Mouse (Mus musculus) embryonic facial prominence, embryonic 11.5 days (tissue): ENCODE measurements around the gene Gm20518. TPM values are rescaled to one million over a fixed set of nuclear protein-coding genes. Genes with fewer than 3 reads are reported as not detected.
A peak's percentile ranks its signal among the peaks of the same experiment; 100 is the strongest.

Experiments used
- ATAC-seq: fragments of 200-750 bp; cut with Nextera tagmentation; replicated peaks from 2 replicates; pipeline ENCODE4 v1.8.0; 2017; ENCODE audit warnings: low read depth; ENCODE audit not compliant: insufficient number of reproducible peaks, low FRiP score, low TSS enrichment
- DNase-seq: peaks from one replicate; pipeline ENCODE4 v3.0.0-alpha.2; 2015; ENCODE audit warnings: low spot score
- H3K27ac ChIP-seq: fragments of 300-500 bp; sonication (generic); replicated peaks from 2 replicates; pipeline ENCODE4 v1.5.1; 2014; ENCODE audit warnings: mild to moderate bottlenecking, low read depth, low read length, control low read depth
- H3K27me3 ChIP-seq: fragments of 300-500 bp; sonication (generic); 2 replicates; pipeline ENCODE4 v1.6.1; 2014; ENCODE audit warnings: mild to moderate bottlenecking, low read length, moderate library complexity, mixed read lengths; ENCODE audit not compliant: control insufficient read depth, insufficient read depth
- H3K36me3 ChIP-seq: fragments of 300-500 bp; sonication (generic); replicated peaks from 2 replicates; pipeline ENCODE4 v1.6.1; 2014; ENCODE audit warnings: low read depth, mild to moderate bottlenecking, low read length, moderate library complexity, mixed read lengths; ENCODE audit not compliant: control insufficient read depth, insufficient read depth
- H3K4me1 ChIP-seq: fragments of 300-500 bp; sonication (generic); 2 replicates; pipeline ENCODE4 v1.6.1; 2014; ENCODE audit warnings: low read length, mixed read lengths; ENCODE audit not compliant: control insufficient read depth, insufficient read depth
- H3K4me2 ChIP-seq: fragments of 300-500 bp; sonication (generic); 2 replicates; pipeline ENCODE4 v1.6.1; 2014; ENCODE audit warnings: low read depth, mild to moderate bottlenecking, control low read depth, low read length, moderate library complexity
- H3K4me3 ChIP-seq: fragments of 300-500 bp; sonication (generic); 2 replicates; pipeline ENCODE4 v1.5.1; 2014; ENCODE audit warnings: low read depth, low read length, control low read depth
- H3K9ac ChIP-seq: fragments of 300-500 bp; sonication (generic); replicated peaks from 2 replicates; pipeline ENCODE4 v1.6.1; 2014; ENCODE audit warnings: mild to moderate bottlenecking, control low read depth, low read length
- H3K9me3 ChIP-seq: fragments of 300-500 bp; sonication (generic); replicated peaks from 2 replicates; pipeline ENCODE4 v1.6.1; 2016; ENCODE audit warnings: mild to moderate bottlenecking, low read length, inconsistent platforms, mixed read lengths; ENCODE audit not compliant: control insufficient read depth
- WGBS: fragments of 180-500 bp; shearing (Covaris S2); extraction: QIAGEN DNeasy Blood & Tissue Kit; methylation state at CpG from one replicate; pipeline ENCODE4 v1.1.7; 2014; 5-methylcytosine and 5-hydroxymethylcytosine counted together
- polyA plus RNA-seq: library from polyadenylated mRNA; unstranded; fragments of >200 nt; fragmentation: Nextera tagmentation; extraction: Ambion mirVana; gene quantifications from 2 replicates; pipeline ENCODE4 v1.2.1, GENCODE M21; 2014

The Gm20518 gene
- polyA plus RNA-seq, 1 experiment from 2014 or later: 0.14 TPM

DNA sequence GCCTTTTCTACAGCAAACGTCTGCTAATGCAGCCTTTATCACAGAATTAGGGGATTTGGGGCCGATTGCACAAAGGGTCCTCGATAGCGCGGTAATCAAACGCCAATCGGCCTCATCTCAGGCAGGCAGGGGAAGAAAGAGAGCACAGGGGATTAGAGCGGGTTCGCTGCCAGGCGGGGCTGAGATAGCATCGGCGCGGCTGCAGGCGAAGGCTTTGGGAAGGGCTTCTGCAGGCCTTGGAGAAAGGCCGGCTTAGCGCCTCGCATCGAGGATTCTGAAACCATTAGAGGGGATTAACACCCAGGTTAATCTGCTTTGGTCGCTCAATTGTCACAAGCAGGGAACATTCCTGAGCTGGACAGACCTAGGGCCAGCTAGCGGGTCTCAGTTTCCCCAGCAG, 29.1 kb upstream of the Gm20518 start:
- no peak overlapping the region for H3K4me3 ChIP-seq
- peaks cover 14% of the 10 kb centered on the region for H3K27me3 ChIP-seq
- 6% methylated on average over 20 of the region's 20 CpGs for WGBS
- H3K4me2 ChIP-seq: no peak overlapping the region
- no peak overlapping the region for H3K27ac ChIP-seq
- H3K36me3 ChIP-seq: peaks cover 3% of the 10 kb centered on the region; the same call in 1 of the 2 replicates
- ATAC-seq: no peak
- no peak for DNase-seq
- peak overlapping the region; percentile 60 for H3K9ac ChIP-seq
- no peaks in the 10 kb centered on the region; the same call in 1 of the 2 replicates for H3K4me1 ChIP-seq
- H3K9me3 ChIP-seq: no peaks in the 10 kb centered on the region

DNA sequence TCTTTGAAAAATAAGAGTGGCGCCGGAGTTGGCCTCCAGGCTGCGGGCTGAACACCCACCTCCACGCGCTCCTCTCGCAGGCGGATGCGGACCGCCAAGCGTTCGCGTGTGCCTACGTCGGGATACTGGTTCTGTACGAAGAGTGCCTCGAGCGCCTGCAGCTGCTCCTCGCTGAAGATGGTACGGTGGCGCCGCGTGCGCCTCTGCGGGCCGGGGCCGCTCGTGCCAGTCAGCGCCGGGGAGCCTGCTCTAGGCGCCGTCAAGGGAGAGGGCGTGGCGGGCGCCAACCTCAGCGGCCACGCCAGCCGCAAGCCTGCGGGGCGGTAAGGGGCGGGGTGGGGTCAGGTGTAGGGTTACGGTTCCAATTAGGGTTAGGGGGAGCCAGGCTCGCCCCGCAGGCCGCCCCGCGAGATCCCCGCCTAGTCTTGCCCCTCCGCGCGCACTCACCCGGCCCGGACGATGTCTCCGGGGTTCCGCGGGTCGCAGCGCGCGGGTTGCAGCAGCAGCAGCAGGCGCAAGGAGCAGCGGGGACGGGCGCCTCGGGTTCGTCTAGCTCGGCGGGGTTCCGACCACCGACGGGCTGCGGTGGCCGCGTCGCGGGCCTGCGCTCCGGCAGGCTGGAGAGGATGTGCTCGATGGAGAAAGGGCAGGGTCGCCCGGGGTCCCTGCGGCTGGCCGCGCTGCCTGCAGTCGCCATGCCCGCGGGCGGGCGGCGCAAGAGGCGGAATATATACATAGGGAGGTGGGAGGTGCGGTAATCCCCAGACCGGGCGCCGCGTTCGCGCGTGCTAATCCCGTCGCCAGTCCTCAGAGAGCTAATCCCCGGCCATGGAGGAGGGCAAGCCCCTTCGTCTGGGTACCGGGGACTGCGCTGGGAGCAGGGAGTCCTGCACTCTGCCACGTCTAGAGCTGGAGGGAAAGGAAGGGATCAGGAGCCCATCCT, 23.1 kb upstream of the Gm20518 start, which contains the start of gene Gsc2:
Gsc2 (minus strand) TSS at position 753 of the 943 bp plus-strand sequence.
- ATAC-seq: no peak
- Histone ChIP-seq H3K27ac (no peak within 1 kb of the TSS), H3K4me3 (peak within 1 kb of the TSS; percentile 32), H3K27me3 (peaks cover 45% of the 10 kb centered on the region), H3K4me1 (no peaks in the 10 kb centered on the region; the same call in none of the 2 replicates), H3K9me3 (no peaks in the 10 kb centered on the region), H3K36me3 (no peaks in the 10 kb centered on the region), H3K4me2 (peak within 1 kb of the TSS; percentile 61), H3K9ac (peak within 1 kb of the TSS; percentile 39; the same call in 1 of the 2 replicates)
- under 1% methylated on average over 100 of the region's 106 CpGs for WGBS
- DNase-seq: peak; percentile 39

GRCm38 (mm10) chr16:17911052-17911595, 19.7 kb upstream of the Gm20518 start, which contains the start of gene Ess2:
Gene Ess2 (minus strand): TSS chr16:17911348.
- ATAC-seq (peak; percentile 85), DNase-seq (peak; percentile 99)
- H3K36me3 ChIP-seq: peaks cover 11% of the 10 kb centered on the region
- peak within 1 kb of the TSS; percentile 68 for H3K4me3 ChIP-seq
- H3K4me1 ChIP-seq: no peaks in the 10 kb centered on the region; the same call in none of the 2 replicates
- no peak within 1 kb of the TSS for H3K27ac ChIP-seq
- peak within 1 kb of the TSS; percentile 83 for H3K4me2 ChIP-seq
- peaks cover 41% of the 10 kb centered on the region for H3K27me3 ChIP-seq
- peak within 1 kb of the TSS; percentile 72 for H3K9ac ChIP-seq
- H3K9me3 ChIP-seq: no peaks in the 10 kb centered on the region
- WGBS: 0% methylated on average over 35 of the region's 35 CpGs

- 91% methylated on average over 14 of the region's 14 CpGs for WGBS
- H3K36me3 ChIP-seq: peaks cover 9% of the 10 kb centered on the region
Observed at GRCm38 (mm10) chr16:17898462-17898861, 7.0 kb upstream of the Gm20518 start, which contains the start of the genes Dgcr2 and Tssk2. Gene Dgcr2 (minus strand): TSS chr16:17898562. Gene Tssk2 (plus strand): TSS chr16:17898637.

GRCm38 (mm10) chr16:17896091-17896490, 4.6 kb upstream of the Gm20518 start:
- Histone ChIP-seq H3K9me3 (no peaks in the 10 kb centered on the region), H3K4me1 (no peaks in the 10 kb centered on the region), H3K4me2 (no peak overlapping the region), H3K27ac (no peak overlapping the region), H3K9ac (no peak overlapping the region), H3K36me3 (peaks cover 3% of the 10 kb centered on the region; the same call in 1 of the 2 replicates), H3K4me3 (no peak overlapping the region), H3K27me3 (no peaks in the 10 kb centered on the region)
- ATAC-seq: no peak
- DNase-seq: no peak

More at GRCm38 (mm10) chr16:17898462-17898861, 7.0 kb upstream of the Gm20518 start, which contains the start of the genes Dgcr2 and Tssk2:
- H3K4me1 ChIP-seq: no peaks in the 10 kb centered on the region
- H3K27ac ChIP-seq: no peak within 1 kb of the TSS
- ATAC-seq (no peak), DNase-seq (no peak)
- no peak within 1 kb of the TSS for H3K4me3 ChIP-seq
- no peaks in the 10 kb centered on the region for H3K27me3 ChIP-seq
- no peak within 1 kb of the TSS for H3K4me2 ChIP-seq
- no peak within 1 kb of the TSS for H3K9ac ChIP-seq
- H3K9me3 ChIP-seq: no peaks in the 10 kb centered on the region

DNA sequence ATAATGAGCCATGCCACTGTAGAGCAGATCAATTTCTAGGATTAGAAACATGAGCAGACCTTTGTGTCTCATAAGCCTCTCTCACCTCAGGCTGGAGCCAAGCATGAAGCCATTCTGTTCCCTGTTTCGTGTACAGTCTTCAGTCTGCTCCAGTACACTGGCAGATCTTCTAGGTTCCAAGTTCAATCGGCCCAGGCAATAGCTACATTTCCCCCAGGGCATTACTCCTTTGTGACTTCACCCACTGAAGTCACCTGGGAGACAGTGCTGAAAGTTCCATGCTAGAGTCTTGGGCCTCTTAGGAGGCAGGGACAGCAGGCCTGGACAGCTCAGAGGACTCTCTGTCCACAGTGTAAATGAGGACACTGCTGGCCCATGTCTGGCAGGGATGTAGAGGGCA, 2.5 kb upstream of the Gm20518 start, which contains the start of gene Tssk1:
Tssk1 (plus strand) TSS at position 301 of the 400 bp plus-strand sequence.
- H3K27ac ChIP-seq: no peak within 1 kb of the TSS
- peaks cover 3% of the 10 kb centered on the region; the same call in 1 of the 2 replicates for H3K4me1 ChIP-seq
- DNase-seq: no peak
- 79% methylated on average over 2 of the region's 2 CpGs for WGBS
- ATAC-seq: no peak
- no peak within 1 kb of the TSS for H3K4me2 ChIP-seq
- H3K4me3 ChIP-seq: no peak within 1 kb of the TSS
- no peaks in the 10 kb centered on the region for H3K9me3 ChIP-seq
- no peaks in the 10 kb centered on the region for H3K27me3 ChIP-seq
- H3K9ac ChIP-seq: no peak within 1 kb of the TSS
- no peaks in the 10 kb centered on the region for H3K36me3 ChIP-seq

DNA sequence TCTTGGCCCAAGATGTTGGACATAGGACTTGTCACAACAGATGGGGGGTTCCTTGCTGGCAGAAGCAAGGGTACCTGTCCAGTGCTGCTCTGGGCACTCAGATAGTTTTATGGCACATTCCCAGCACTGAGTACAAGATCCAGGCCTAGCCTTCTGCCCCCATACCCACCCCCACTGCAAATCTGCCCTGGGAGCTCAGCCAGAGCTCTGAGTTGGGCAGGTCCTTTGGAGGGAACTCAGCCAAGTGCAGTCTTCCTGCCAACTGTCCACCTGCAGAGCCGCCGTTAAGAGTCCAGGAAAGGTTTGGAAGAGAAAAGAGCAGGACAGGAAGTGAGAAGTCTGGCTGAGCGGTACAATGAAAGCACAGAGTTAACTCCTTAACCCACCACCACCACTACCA, 1.1 kb upstream of the Gm20518 start:
- 75% methylated on average over 3 of the region's 3 CpGs for WGBS
- H3K4me1 ChIP-seq: peaks cover 3% of the 10 kb centered on the region; the same call in 1 of the 2 replicates

More for the DNA sequence above, 1.1 kb upstream of the Gm20518 start:
- no peak for DNase-seq
- no peak for ATAC-seq
- H3K36me3 ChIP-seq: no peaks in the 10 kb centered on the region
- H3K4me2 ChIP-seq: no peak overlapping the region
- H3K27me3 ChIP-seq: no peaks in the 10 kb centered on the region
- no peaks in the 10 kb centered on the region for H3K9me3 ChIP-seq
- no peak overlapping the region for H3K4me3 ChIP-seq
- H3K9ac ChIP-seq: no peak overlapping the region
- no peak overlapping the region for H3K27ac ChIP-seq
